Mouse (Mus musculus) thymus, postnatal 36 days (tissue): ENCODE data around the gene Pdp2.
"Not testable (repeated sequence)": the region's sequence is repeated elsewhere in the genome, so short reads cannot be mapped to it uniquely, and the experiment has no call there.

Experiments
- DNase-seq, 2 experiments: peaks; one replicate each; pipeline ENCODE4 v3.0.0; 2022; ENCODE audit warnings: mixed read lengths in 2 of 2

The Pdp2 gene

GRCm38 (mm10) chr8:104591133-104591834, at the start of gene Pdp2:
Gene Pdp2 (plus strand): TSS chr8:104591451.
- DNase-seq: peak; percentile 91 to 92

DNA sequence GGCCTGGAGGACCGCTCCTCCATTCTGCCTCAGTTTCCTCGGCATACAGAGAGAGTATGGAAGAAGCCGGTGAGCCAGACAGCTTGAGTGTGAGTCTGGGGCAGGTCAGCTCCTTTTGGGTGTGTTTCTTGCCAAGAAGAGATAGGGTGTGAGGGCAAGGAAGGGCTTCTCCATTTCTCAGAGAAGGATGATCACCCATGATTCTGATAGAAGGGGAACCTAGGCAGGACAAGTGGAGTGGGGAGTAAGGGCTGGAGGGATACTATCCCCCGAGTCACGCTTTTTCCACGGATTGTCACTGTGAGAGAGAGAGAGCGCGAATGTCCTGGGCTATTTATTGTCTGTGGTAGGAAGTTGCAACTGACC, 49.8 kb upstream of the Pdp2 start:
- DNase-seq: no peak

DNA sequence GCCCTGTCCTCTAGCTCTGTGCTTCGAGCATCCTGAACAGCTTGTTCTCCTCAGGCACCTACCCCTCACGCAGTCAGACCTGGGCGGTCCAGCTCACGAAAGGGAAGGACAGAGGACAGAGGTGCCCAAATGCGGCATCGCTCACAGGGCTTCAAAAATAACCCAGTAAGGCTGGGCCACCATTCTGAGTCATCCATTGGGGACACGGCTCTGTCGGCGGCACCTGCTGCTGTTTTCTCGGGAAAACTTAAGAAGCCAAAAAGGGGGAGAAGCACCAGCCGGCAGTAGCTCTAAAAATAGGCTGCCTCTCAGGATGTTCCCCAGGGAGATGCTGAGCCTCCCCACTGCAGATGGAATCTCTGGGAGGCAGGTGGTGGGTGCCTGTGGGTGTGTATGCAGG, 49.1 kb upstream of the Pdp2 start:
- no peak for DNase-seq

DNA sequence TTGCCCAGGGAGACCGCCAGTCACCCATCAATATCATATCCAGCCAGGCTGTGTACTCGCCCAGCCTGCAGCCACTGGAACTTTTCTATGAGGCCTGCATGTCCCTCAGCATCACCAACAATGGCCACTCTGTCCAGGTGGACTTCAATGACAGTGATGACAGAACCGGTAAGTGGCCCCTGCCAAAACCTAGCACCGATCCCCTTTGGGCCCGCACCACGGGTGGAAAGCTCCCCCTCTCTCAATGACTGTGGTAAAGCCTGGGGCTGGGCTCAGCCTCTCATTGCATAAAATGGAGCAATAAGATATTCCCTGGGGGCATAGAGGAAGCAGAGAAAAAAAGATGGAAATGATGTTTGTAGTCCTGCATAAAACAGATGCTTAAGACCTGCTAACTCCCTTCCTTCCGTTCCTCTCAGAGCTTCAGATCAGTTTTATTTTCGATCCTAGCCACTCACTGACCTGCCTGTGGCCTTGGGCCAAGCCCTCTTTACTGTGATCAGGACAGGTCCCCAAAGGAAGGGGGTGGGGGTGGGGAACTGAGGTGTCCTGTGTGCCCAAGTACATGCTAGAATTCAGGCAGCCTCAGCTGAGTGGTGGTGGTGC, 47.7 kb upstream of the Pdp2 start:
- no peak for DNase-seq

- DNase-seq: no peak
Measured at GRCm38 (mm10) chr8:104555191-104555590, 36.1 kb upstream of the Pdp2 start.

DNA sequence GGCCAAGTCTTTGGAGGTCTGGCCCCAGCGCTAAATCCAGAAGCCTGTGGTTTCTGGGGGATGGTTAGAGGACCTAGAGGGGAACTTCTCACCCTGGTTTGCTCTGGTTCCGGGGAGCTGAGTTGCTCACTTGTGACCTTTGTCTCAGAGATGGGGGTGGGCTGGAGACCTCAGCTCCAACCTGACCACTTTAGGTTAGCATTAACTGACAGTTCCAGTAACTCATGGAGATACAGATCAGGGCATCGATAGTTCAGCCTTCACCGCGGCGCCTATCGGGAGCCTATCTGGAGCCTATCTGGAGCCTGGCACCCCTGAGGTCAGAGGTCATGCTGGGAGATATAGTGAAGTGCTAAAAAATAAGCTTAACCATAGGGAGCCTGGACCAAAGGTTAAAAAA, 34.0 kb upstream of the Pdp2 start:
- no peak for DNase-seq

- DNase-seq: no peak
Measured at GRCm38 (mm10) chr8:104560731-104561130, 30.5 kb upstream of the Pdp2 start.

- DNase-seq: peak; percentile 80 to 83
Measured at GRCm38 (mm10) chr8:104564633-104565456, 26.4 kb upstream of the Pdp2 start.

- no peak for DNase-seq
Measured at GRCm38 (mm10) chr8:104565457-104565798, 25.8 kb upstream of the Pdp2 start.

DNA sequence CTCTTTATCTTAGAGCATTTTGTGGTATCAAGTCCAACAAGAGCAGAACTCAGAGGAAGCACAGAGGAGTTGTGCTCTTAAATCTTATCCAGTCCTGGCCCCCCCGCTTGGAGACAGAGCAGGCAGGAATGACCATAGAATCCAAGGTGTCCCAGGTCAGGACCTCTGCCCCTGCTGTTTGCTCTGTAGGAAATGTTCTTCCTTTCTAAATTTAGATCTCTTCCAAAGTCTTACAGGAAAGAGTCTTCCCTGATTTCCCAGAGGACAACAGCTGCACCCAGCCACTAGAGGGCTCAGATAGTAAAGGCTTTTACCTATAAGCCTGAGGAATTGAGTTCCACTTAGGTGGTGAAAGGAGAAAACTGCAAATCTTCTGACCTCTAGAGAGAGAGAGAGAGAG, 21.7 kb upstream of the Pdp2 start:
- DNase-seq: no peak

DNA sequence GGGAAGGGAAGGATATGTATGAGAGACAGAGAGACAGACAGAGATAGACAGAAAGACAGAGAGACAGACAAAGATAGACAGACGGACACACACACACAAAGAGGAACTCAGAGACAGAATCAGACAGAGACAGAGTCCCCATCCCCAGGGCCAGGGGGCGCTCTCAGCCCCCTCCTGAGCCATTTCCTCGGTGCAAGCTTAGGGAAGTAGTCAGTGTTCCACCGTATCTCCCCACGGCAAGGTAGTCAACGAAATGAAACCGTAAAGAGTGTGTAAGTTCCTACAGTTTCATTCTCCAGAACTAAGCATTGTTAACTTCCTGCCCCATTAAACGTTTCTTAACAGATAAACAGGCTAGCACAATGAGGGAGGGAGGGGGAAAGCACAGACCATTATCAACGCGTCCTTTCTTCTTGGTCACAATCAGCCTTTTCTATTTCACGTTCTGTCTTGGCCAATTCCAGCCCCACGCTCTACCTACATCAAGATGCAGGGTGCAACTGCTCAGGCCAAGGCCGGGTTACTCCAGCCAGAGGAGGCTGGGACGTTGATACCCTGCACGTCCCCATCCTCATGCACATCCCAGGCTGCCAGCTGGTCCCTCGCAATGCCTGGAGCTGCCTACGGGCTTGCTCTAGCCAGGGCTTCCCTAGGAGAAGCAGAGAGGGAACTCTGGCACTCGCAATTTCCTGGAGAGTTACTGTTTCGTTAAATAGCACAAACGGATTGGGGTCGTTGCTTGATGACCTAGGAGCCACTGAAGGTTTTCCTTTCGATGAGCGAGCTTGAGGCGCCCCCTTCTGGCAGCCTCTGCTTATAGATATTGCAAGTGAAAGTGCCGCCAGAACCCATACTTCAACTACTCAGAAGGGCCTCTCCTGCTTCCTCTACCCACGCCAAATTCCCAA, 20.6 kb upstream of the Pdp2 start:
- DNase-seq: peak; percentile 83 to 85

GRCm38 (mm10) chr8:104576820-104577219, 14.4 kb upstream of the Pdp2 start:
- DNase-seq: no peak

DNA sequence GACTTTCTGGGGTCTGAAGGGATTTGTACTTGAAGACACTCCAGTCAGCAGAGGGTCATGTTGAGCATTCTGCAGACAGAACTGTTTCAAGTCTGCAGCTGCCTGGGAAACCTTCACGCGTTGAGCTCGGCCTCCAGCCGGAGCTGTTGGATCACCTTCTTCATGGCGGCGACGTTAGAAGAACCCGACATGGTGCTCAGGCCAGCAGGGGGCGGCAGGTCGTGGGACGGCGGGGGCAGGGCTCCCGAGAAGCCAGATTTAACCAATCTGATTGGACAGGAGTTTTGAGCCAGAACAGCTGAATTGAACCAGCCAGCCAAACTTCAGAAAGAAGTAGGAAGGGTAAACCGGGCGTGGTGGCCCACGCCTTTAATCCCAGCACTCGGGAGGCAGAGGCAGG, 13.6 kb upstream of the Pdp2 start:
- not testable (repeated sequence) for DNase-seq

DNA sequence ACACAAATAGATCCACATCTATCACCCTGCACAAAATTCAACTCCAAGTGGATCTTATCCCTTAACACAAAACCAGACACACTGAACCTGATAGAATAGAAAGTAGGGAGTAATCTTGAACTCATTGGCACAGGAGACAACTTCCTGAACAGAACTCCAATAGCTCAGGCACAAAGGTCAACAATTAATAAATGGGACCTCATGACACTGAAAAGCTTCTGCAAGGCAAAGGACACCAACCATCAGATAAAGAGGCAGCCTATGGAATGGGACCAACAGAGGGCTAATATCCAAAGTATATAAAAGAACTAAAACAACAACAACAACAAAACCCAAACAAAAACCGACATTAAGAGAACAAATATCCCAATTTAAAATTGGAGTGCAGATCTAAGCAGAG, 6.7 kb upstream of the Pdp2 start:
- no peak for DNase-seq

- DNase-seq: no peak
Measured at GRCm38 (mm10) chr8:104590284-104590683, 967 bp upstream of the Pdp2 start.

DNA sequence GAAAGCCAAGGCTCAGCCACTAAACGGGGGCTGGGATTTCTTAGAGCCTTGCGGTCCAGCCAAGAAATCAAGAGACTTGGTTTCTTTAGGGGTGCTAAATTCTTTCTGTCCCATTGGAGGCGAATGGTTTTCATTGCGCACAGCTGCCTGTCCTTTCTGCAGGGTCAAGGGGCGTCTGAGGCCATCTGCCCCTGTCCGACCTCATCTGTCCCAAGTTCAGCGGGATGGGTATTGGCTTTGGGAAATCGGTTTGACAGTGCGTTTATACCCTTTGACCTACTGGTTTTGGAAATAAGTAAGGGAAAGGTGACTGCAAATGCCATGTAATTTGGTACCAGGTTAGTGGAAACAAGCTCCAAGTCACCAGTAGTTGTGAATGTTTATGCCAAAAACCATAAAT, 605 bp downstream of the Pdp2 start:
- no peak for DNase-seq

DNA sequence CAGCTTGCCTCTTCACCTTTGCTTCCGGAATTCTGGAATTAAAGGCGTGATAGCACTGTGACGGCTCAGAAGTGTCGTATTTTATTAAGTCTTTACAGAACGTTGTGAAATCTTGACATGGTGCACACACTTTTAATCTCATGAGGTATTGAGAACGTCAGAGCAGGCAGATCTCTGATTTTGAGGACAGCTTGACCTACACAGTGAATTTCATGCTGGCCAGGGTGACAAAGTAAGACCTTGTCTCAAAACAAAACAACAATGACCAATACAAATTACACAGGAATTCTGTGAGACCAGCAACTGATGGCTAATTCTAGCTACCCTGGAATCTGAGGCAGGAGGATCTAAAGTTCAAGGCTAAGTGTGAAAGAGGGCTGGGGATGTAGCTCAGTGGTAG, 1.3 kb downstream of the Pdp2 start:
- DNase-seq: no peak

DNA sequence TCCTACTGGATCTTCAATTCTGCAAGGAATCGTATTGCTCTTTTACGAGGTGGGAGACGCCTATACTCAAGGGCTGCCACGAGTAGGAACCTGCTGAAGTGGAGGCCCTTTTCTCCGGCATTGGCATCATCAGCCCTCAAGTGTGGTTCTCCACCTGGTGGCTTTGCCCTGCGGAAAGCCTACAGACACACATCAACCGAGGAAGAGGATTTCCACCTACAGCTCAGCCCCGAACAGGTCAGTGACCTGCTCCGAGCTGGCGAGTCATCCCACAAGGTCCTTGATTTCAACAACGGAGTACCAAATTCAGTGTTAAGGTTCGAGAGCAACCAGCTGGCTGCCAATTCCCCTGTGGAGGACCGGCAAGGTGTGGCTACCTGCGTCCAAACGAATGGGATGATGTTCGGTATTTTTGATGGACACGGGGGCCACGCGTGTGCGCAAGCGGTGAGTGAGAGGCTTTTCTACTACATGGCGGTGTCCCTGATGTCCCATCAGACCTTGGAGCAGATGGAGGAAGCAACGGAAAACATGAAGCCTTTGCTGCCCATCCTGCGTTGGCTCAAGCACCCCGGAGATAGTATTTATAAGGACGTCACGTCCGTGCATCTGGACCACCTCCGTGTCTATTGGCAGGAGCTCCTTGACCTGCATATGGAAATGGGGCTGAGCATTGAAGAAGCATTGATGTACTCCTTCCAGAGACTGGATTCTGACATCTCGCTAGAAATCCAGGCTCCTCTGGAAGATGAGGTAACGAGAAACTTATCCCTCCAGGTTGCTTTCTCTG, 2.5 kb downstream of the Pdp2 start:
- DNase-seq: no peak

DNA sequence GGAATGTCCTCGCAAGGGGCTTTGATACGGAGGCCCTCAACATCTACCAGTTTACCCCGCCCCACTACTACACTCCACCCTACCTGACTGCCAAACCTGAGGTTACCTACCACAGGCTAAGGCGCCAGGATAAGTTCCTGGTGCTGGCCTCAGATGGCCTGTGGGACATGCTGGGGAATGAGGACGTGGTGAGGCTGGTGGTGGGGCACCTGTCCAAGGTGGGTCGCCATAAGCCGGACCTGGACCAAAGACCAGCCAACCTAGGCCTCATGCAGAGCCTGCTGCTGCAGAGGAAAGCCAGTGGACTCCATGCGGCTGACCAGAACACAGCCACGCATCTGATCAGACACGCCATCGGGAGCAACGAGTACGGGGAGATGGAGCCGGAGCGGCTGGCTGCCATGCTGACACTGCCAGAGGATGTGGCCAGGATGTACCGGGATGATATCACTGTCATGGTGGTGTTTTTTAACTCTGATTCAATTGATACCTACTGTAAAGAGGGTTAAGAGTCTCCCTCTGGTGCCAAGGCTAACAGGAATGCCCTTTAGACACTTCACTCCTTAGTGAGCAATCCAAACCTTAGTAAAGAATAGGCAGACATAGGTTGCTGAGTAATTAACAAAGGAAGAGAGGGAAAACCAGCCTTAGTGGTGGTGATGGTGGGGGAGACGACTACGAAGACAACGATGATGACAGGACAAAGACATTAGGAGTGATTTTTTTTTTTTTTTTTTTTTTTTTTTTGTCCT, 3.5 kb downstream of the Pdp2 start:
- no peak for DNase-seq

- DNase-seq: no peak
Measured at GRCm38 (mm10) chr8:104595773-104596536, 4.7 kb downstream of the Pdp2 start.

GRCm38 (mm10) chr8:104597656-104598055, 6.4 kb downstream of the Pdp2 start:
- no peak for DNase-seq
